Mouse (Mus musculus) liver, adult 2 months (tissue): ENCODE data around the gene Olfr66. TPM values are rescaled to one million over a fixed set of nuclear protein-coding genes. Genes with fewer than 3 reads are reported as not detected.

ENCODE experiments used
- DNase-seq: peaks from one replicate; pipeline ENCODE4 v3.0.0-alpha.2; 2011; ENCODE audit warnings: low read depth, low spot score; ENCODE audit errors: extremely low read depth
- H3K27ac ChIP-seq: fragments of 200-500 bp; replicated peaks from 2 replicates; pipeline ENCODE4 v1.5.1; 2012; ENCODE audit warnings: low read depth, mild to moderate bottlenecking, control low read depth, inconsistent platforms, low read length; ENCODE audit not compliant: insufficient read depth
- H3K27me3 ChIP-seq: fragments of 200-500 bp; 2 replicates; pipeline ENCODE4 v1.6.1; 2012; ENCODE audit warnings: mild to moderate bottlenecking, moderate library complexity, low read length, inconsistent platforms; ENCODE audit not compliant: control insufficient read depth, insufficient read depth
- H3K36me3 ChIP-seq: fragments of 200-500 bp; 2 replicates; pipeline ENCODE4 v1.6.1; 2012; ENCODE audit warnings: low read length, inconsistent platforms; ENCODE audit not compliant: control insufficient read depth, insufficient read depth
- H3K4me1 ChIP-seq: fragments of 200-500 bp; 2 replicates; pipeline ENCODE4 v1.6.1; 2011; ENCODE audit warnings: low read length; ENCODE audit not compliant: control insufficient read depth, insufficient read depth
- H3K4me3 ChIP-seq: fragments of 200-500 bp; 2 replicates; pipeline ENCODE4 v1.5.1; 2011; ENCODE audit warnings: low read depth, mild to moderate bottlenecking, control low read depth, low read length, moderate library complexity; ENCODE audit not compliant: insufficient read depth
- H3K79me2 ChIP-seq: fragments of 200-500 bp; 2 replicates; pipeline ENCODE4 v1.6.1; 2012; ENCODE audit warnings: inconsistent platforms, mild to moderate bottlenecking, low read length, moderate library complexity; ENCODE audit not compliant: control insufficient read depth, insufficient read depth
- H3K9ac ChIP-seq: fragments of 200-500 bp; 2 replicates; pipeline ENCODE4 v1.6.1; 2012; ENCODE audit warnings: low read depth, mild to moderate bottlenecking, control low read depth, inconsistent platforms, low read length
- CTCF ChIP-seq: fragments of 200-500 bp; IDR thresholded peaks from 2 replicates; pipeline ENCODE4 v1.5.1; 2011; ENCODE audit warnings: low read depth, low read length, control low read depth
- POLR2A ChIP-seq: fragments of 200-500 bp; IDR thresholded peaks from 2 replicates; pipeline ENCODE4 v1.6.1; 2011; ENCODE audit warnings: low read length, control low read depth; ENCODE audit not compliant: insufficient read depth; ENCODE audit errors: extremely low read depth
- WGBS: fragments of 180-500 bp; shearing (Covaris S2); methylation state at CpG from one replicate; pipeline ENCODE4 v1.1.7; 2018; 5-methylcytosine and 5-hydroxymethylcytosine counted together
- polyA plus RNA-seq: library from polyadenylated mRNA; depleted of rRNA; stranded (reverse); fragments of >200 nt; gene quantifications from 2 replicates; pipeline ENCODE4 v1.2.3, GENCODE M21; 2012; rRNA removed
- total RNA-seq: library from RNA; depleted of rRNA; stranded (reverse); fragments of >200 nt; gene quantifications from 2 replicates; pipeline ENCODE4 v1.2.3, GENCODE M21; 2014; rRNA removed

Gene Olfr66
- total and polyA plus RNA-seq, 2 experiments = not detected

GRCm38 (mm10) chr7:103844525-103845325 is 41.3 kb downstream of the Olfr66 start:
- WGBS = 23% methylated on average over 2 of the region's 2 CpGs
- H3K27ac ChIP-seq = no peak overlapping the region
- H3K27me3 ChIP-seq = no peaks in the 10 kb centered on the region
- no peak overlapping the region for H3K4me3 ChIP-seq
- no peaks in the 10 kb centered on the region for H3K79me2 ChIP-seq
- DNase-seq = no peak
- H3K9ac ChIP-seq = no peak overlapping the region
- no peaks in the 10 kb centered on the region for H3K4me1 ChIP-seq
- no peaks in the 10 kb centered on the region for H3K36me3 ChIP-seq
- TF ChIP-seq CTCF = no peak
- TF ChIP-seq POLR2A = no peak

GRCm38 (mm10) chr7:103843034-103843433 is 43.0 kb downstream of the Olfr66 start, which contains the start of gene Hbb-bh1:
Gene Hbb-bh1 (minus strand): TSS chr7:103843164.
- Histone ChIP-seq H3K4me3 (no peak within 1 kb of the TSS), H3K27me3 (no peaks in the 10 kb centered on the region), H3K36me3 (no peaks in the 10 kb centered on the region), H3K27ac (no peak within 1 kb of the TSS), H3K4me1 (no peaks in the 10 kb centered on the region), H3K9ac (no peak within 1 kb of the TSS), H3K79me2 (no peaks in the 10 kb centered on the region)
- TF ChIP-seq CTCF (no peak), POLR2A (no peak)
- no peak for DNase-seq
- 80% methylated on average over 2 of the region's 2 CpGs for WGBS

- no peaks in the 10 kb centered on the region for H3K4me1 ChIP-seq
- TF ChIP-seq CTCF (no peak), POLR2A (no peak)
- no peaks in the 10 kb centered on the region for H3K79me2 ChIP-seq
- H3K36me3 ChIP-seq = no peaks in the 10 kb centered on the region
- H3K27ac ChIP-seq = no peak within 1 kb of the TSS
- H3K4me3 ChIP-seq = no peak within 1 kb of the TSS
- no peak within 1 kb of the TSS for H3K9ac ChIP-seq
- WGBS = 58% methylated on average over 3 of the region's 3 CpGs
- no peak for DNase-seq
- no peaks in the 10 kb centered on the region for H3K27me3 ChIP-seq
Measured at GRCm38 (mm10) chr7:103840268-103840667, 45.8 kb downstream of the Olfr66 start, which contains the start of gene Hbb-bh2. Gene Hbb-bh2 (minus strand): TSS chr7:103840520.

Other genes with a start within 250 kb of the Olfr66 start
Only the 30 nearest of the 32 such genes appear.
- gene Olfr623, start 222.6 kb downstream of the Olfr66 start, total RNA-seq = not detected in 2 replicates
- gene Olfr623, start 222.6 kb downstream of the Olfr66 start, polyA plus RNA-seq = not detected in 2 replicates
- under 0.01 and 0.07 TPM in 2 replicates for gene Olfr624, start 215.1 kb downstream of the Olfr66 start, total RNA-seq
- gene Olfr624, start 215.1 kb downstream of the Olfr66 start, polyA plus RNA-seq = not detected in 2 replicates
- gene Olfr625-ps1, start 203.5 kb downstream of the Olfr66 start, total RNA-seq = not detected in 2 replicates
- not detected in 2 replicates for gene Olfr625-ps1, start 203.5 kb downstream of the Olfr66 start, polyA plus RNA-seq
- gene Olfr243, start 171.6 kb downstream of the Olfr66 start, total RNA-seq = not detected in 2 replicates
- not detected in 2 replicates for gene Olfr243, start 171.6 kb downstream of the Olfr66 start, polyA plus RNA-seq
- gene Olfr628, start 155.9 kb downstream of the Olfr66 start, total RNA-seq = not detected in 2 replicates
- not detected in 2 replicates for gene Olfr628, start 155.9 kb downstream of the Olfr66 start, polyA plus RNA-seq
- gene Olfr629, start 141.3 kb downstream of the Olfr66 start, total RNA-seq = not detected in 2 replicates
- not detected in 2 replicates for gene Olfr629, start 141.3 kb downstream of the Olfr66 start, polyA plus RNA-seq
- gene Olfr630, start 128.9 kb downstream of the Olfr66 start, total RNA-seq = not detected in 2 replicates
- gene Olfr630, start 128.9 kb downstream of the Olfr66 start, polyA plus RNA-seq = not detected in 2 replicates
- gene Olfr69, start 114.7 kb downstream of the Olfr66 start, total RNA-seq = not detected in 2 replicates
- gene Olfr69, start 114.7 kb downstream of the Olfr66 start, polyA plus RNA-seq = not detected in 2 replicates
- gene Olfr68, start 106.6 kb downstream of the Olfr66 start, total RNA-seq = not detected in 2 replicates
- not detected in 2 replicates for gene Olfr68, start 106.6 kb downstream of the Olfr66 start, polyA plus RNA-seq
- not detected in 2 replicates for gene Olfr67, start 94.4 kb downstream of the Olfr66 start, total RNA-seq
- gene Olfr67, start 94.4 kb downstream of the Olfr66 start, polyA plus RNA-seq = not detected in 2 replicates
- gene Hbb-bt, start 72.3 kb downstream of the Olfr66 start, total RNA-seq = 116 and 144 TPM in 2 replicates
- gene Hbb-bt, start 72.3 kb downstream of the Olfr66 start, polyA plus RNA-seq = 56.2 and 75.5 TPM in 2 replicates
- gene Hbb-bs, start 58.2 kb downstream of the Olfr66 start, total RNA-seq = 760 and 1,100 TPM in 2 replicates
- 551 and 848 TPM in 2 replicates for gene Hbb-bs, start 58.2 kb downstream of the Olfr66 start, polyA plus RNA-seq
- gene Hbb-bh2, start 45.7 kb downstream of the Olfr66 start, total RNA-seq = not detected in 2 replicates
- not detected in 2 replicates for gene Hbb-bh2, start 45.7 kb downstream of the Olfr66 start, polyA plus RNA-seq
- gene Hbb-bh1, start 43.1 kb downstream of the Olfr66 start, total RNA-seq = not detected in 2 replicates
- not detected in 2 replicates for gene Hbb-bh1, start 43.1 kb downstream of the Olfr66 start, polyA plus RNA-seq
- not detected in 2 replicates for gene Hbb-y, start 33.0 kb downstream of the Olfr66 start, total RNA-seq
- not detected in 2 replicates for gene Hbb-y, start 33.0 kb downstream of the Olfr66 start, polyA plus RNA-seq
- not detected in 2 replicates for gene Olfr64, start 8.2 kb upstream of the Olfr66 start, total RNA-seq
- gene Olfr64, start 8.2 kb upstream of the Olfr66 start, polyA plus RNA-seq = not detected in 2 replicates
- not detected in 2 replicates for gene Olfr65, start 17.2 kb upstream of the Olfr66 start, total RNA-seq
- gene Olfr65, start 17.2 kb upstream of the Olfr66 start, polyA plus RNA-seq = not detected in 2 replicates
- not detected in 2 replicates for gene Olfr631, start 42.6 kb upstream of the Olfr66 start, total RNA-seq
- not detected in 2 replicates for gene Olfr631, start 42.6 kb upstream of the Olfr66 start, polyA plus RNA-seq
- gene Olfr632, start 48.1 kb upstream of the Olfr66 start, total RNA-seq = not detected in 2 replicates
- not detected in 2 replicates for gene Olfr632, start 48.1 kb upstream of the Olfr66 start, polyA plus RNA-seq
- gene Olfr633, start 58.2 kb upstream of the Olfr66 start, total RNA-seq = not detected in 2 replicates
- gene Olfr633, start 58.2 kb upstream of the Olfr66 start, polyA plus RNA-seq = not detected in 2 replicates
- not detected in 2 replicates for gene Olfr635, start 84.9 kb upstream of the Olfr66 start, total RNA-seq
- gene Olfr635, start 84.9 kb upstream of the Olfr66 start, polyA plus RNA-seq = not detected in 2 replicates
- not detected in 2 replicates for gene Olfr638, start 112.5 kb upstream of the Olfr66 start, total RNA-seq
- not detected in 2 replicates for gene Olfr638, start 112.5 kb upstream of the Olfr66 start, polyA plus RNA-seq
- under 0.01 TPM in 2 replicates for gene Olfr639, start 131.1 kb upstream of the Olfr66 start, total RNA-seq
- gene Olfr639, start 131.1 kb upstream of the Olfr66 start, polyA plus RNA-seq = not detected in 2 replicates
- not detected in 2 replicates for gene Olfr640, start 139.3 kb upstream of the Olfr66 start, total RNA-seq
- gene Olfr640, start 139.3 kb upstream of the Olfr66 start, polyA plus RNA-seq = not detected in 2 replicates
- gene Olfr641, start 149.2 kb upstream of the Olfr66 start, total RNA-seq = not detected in 2 replicates
- gene Olfr641, start 149.2 kb upstream of the Olfr66 start, polyA plus RNA-seq = not detected in 2 replicates
- gene Olfr642, start 166.4 kb upstream of the Olfr66 start, total RNA-seq = not detected in 2 replicates
- gene Olfr642, start 166.4 kb upstream of the Olfr66 start, polyA plus RNA-seq = not detected in 2 replicates
- not detected in 2 replicates for gene 4930516K23Rik, start 175.2 kb upstream of the Olfr66 start, total RNA-seq
- not detected in 2 replicates for gene 4930516K23Rik, start 175.2 kb upstream of the Olfr66 start, polyA plus RNA-seq
- not detected in 2 replicates for gene Olfr644, start 185.6 kb upstream of the Olfr66 start, total RNA-seq
- not detected in 2 replicates for gene Olfr644, start 185.6 kb upstream of the Olfr66 start, polyA plus RNA-seq
- not detected in 2 replicates for gene Olfr645, start 199.2 kb upstream of the Olfr66 start, total RNA-seq
- not detected in 2 replicates for gene Olfr645, start 199.2 kb upstream of the Olfr66 start, polyA plus RNA-seq
- gene Olfr646, start 218.6 kb upstream of the Olfr66 start, total RNA-seq = not detected in 2 replicates
- not detected in 2 replicates for gene Olfr646, start 218.6 kb upstream of the Olfr66 start, polyA plus RNA-seq